14 mouse cellular contexts compared by ENCODE assay signal in the genomic region with DNA sequence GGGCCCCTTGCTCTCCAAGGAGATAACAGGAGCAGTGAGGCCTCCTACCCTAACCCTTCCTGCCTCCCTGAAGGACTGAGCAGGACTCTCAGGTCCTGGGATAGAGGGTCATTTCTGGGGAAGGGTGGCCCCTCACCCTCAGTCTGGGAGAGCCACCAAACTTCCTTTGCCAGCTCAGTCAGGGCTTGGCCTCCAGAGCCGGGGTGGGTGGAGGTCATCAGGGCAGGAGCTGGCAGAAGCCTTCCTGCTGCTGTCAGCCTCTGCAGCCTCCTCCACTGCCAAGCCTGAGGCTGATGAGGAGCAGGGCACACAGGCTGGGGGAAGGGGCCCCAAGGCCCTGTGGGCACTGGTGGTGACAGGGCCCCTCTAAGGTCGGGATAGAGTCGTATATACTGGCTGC. TPM values are rescaled to one million over a fixed set of nuclear protein-coding genes. Genes with fewer than 3 reads are reported as not detected.
DNase-seq lines count a peak whose midpoint lies in the region; ATAC-seq and TF ChIP-seq lines count a peak whose summit lies in the region.
"Had no signal": no experiment of that assay in that cellular context is flagged by ENCODE, and none has a peak within 500 bp of the region (broad histone marks: within the 10 kb centered on the region; RNA-seq: fewer than 3 reads in every experiment).

No protein-coding gene starts in this region.

- H3K4me1 ChIP-seq in forebrain, embryonic 11.5 days (replicated peaks; ENCODE audit: control insufficient read depth, insufficient read depth, low read length): peaks cover 20% of the 10 kb centered on the region
- H3K4me1 ChIP-seq in forebrain, embryonic 15.5 days: peaks cover 13% of the 10 kb centered on the region
- peaks cover 84% of the 10 kb centered on the region for H3K4me1 ChIP-seq in hindbrain, embryonic 10.5 days (replicated peaks)
- H3K4me1 ChIP-seq in hindbrain, embryonic 16.5 days (ENCODE audit: control insufficient read depth, insufficient read depth, low read depth, low read length): peaks cover 3% of the 10 kb centered on the region; the same call in 1 of the 2 replicates
- H3K4me1 ChIP-seq in neural tube, embryonic 13.5 days (replicated peaks): peaks cover 32% of the 10 kb centered on the region
- H3K4me1 ChIP-seq in neural tube, embryonic 15.5 days: peaks cover 18% of the 10 kb centered on the region; the same call in 1 of the 2 replicates
- no peaks in the 10 kb centered on the region for H3K4me1 ChIP-seq in kidney, adult 2 months (ENCODE audit: control insufficient read depth, insufficient read depth, low read length)

- no peaks in the 10 kb centered on the region for H3K9me3 ChIP-seq in forebrain, embryonic 11.5 days (ENCODE audit: control insufficient read depth, low read length)
- H3K9me3 ChIP-seq in forebrain, embryonic 15.5 days: no peaks in the 10 kb centered on the region
- no peaks in the 10 kb centered on the region for H3K9me3 ChIP-seq in hindbrain, embryonic 10.5 days
- no peaks in the 10 kb centered on the region for H3K9me3 ChIP-seq in hindbrain, embryonic 16.5 days (ENCODE audit: control insufficient read depth, low read length)
- H3K9me3 ChIP-seq in neural tube, embryonic 13.5 days: no peaks in the 10 kb centered on the region
- H3K9me3 ChIP-seq in neural tube, embryonic 15.5 days (replicated peaks): no peaks in the 10 kb centered on the region

- no peak for ATAC-seq in forebrain, embryonic 11.5 days (replicated peaks; ENCODE audit: low FRiP score)
- no peak for ATAC-seq in forebrain, embryonic 15.5 days (replicated peaks)
- ATAC-seq in hindbrain, embryonic 16.5 days: no peak
- no peak for ATAC-seq in neural tube, embryonic 13.5 days (ENCODE audit: low read depth)
- no peak for ATAC-seq in neural tube, embryonic 15.5 days (ENCODE audit: low FRiP score)
- ATAC-seq: inflammation-experienced regulatory T-cells, adult 6 months had no signal

- WGBS in forebrain, embryonic 11.5 days: 37% methylated on average over 3 of the region's 3 CpGs
- 35% methylated on average over 3 of the region's 3 CpGs for WGBS in forebrain, embryonic 15.5 days
- WGBS in hindbrain, embryonic 10.5 days: 23% methylated on average over 3 of the region's 3 CpGs
- WGBS in hindbrain, embryonic 16.5 days: 32% methylated on average over 3 of the region's 3 CpGs
- 18% methylated on average over 3 of the region's 3 CpGs for WGBS in neural tube, embryonic 13.5 days
- 17% methylated on average over 3 of the region's 3 CpGs for WGBS in neural tube, embryonic 15.5 days
- 25% methylated on average over 3 of the region's 3 CpGs for WGBS in kidney, adult 2 months

- no peak overlapping the region for H3K27ac ChIP-seq in forebrain, embryonic 11.5 days (ENCODE audit: low read depth, low read length)
- no peak overlapping the region for H3K27ac ChIP-seq in forebrain, embryonic 15.5 days (replicated peaks)
- peak overlapping the region; percentile 74 for H3K27ac ChIP-seq in hindbrain, embryonic 10.5 days
- H3K27ac ChIP-seq in hindbrain, embryonic 16.5 days (ENCODE audit: low read depth, low read length): no peak overlapping the region
- H3K27ac ChIP-seq in neural tube, embryonic 13.5 days (replicated peaks): no peak overlapping the region
- no peak overlapping the region for H3K27ac ChIP-seq in neural tube, embryonic 15.5 days (replicated peaks)
- H3K27ac ChIP-seq in kidney, adult 2 months (ENCODE audit: insufficient read depth, low read depth, low read length): no peak overlapping the region
- H3K27ac ChIP-seq: macrophage had no signal

- TF ChIP-seq CTCF in kidney, adult 2 months (conservative IDR thresholded peaks at IDR 0.05; ENCODE audit: insufficient read depth, insufficient read length, low read depth, low read length): no peak

- no peak for DNase-seq in forebrain, embryonic 11.5 days (ENCODE audit: low spot score)
- no peak for DNase-seq in hindbrain, embryonic 10.5 days (ENCODE audit: low spot score)
- DNase-seq in kidney, adult 2 months: no peak
- DNase-seq in thymus, adult 18-20 months: no peak
- DNase-seq: cerebellum, adult 18-20 months; kidney, postnatal 14 days; lung, adult 18-20 months had no signal

- H3K4me2 ChIP-seq in forebrain, embryonic 11.5 days (ENCODE audit: low read depth, low read length, severe bottlenecking): no peak overlapping the region
- H3K4me2 ChIP-seq in forebrain, embryonic 15.5 days (replicated peaks): no peak overlapping the region
- H3K4me2 ChIP-seq in hindbrain, embryonic 16.5 days (ENCODE audit: low read length): no peak overlapping the region
- no peak overlapping the region for H3K4me2 ChIP-seq in neural tube, embryonic 13.5 days
- no peak overlapping the region for H3K4me2 ChIP-seq in neural tube, embryonic 15.5 days

- TF ChIP-seq POLR2A in kidney, adult 2 months (IDR thresholded peaks at IDR 0.05; ENCODE audit: low read depth, low read length): no peak

- no peak overlapping the region for H3K4me3 ChIP-seq in forebrain, embryonic 11.5 days (ENCODE audit: low read depth, low read length)
- H3K4me3 ChIP-seq in forebrain, embryonic 15.5 days: no peak overlapping the region
- H3K4me3 ChIP-seq in hindbrain, embryonic 10.5 days: 0 out of 2 replicates have a peak overlapping the region, but pooled peaks have one; percentile 0
- no peak overlapping the region for H3K4me3 ChIP-seq in hindbrain, embryonic 16.5 days (ENCODE audit: low read length)
- H3K4me3 ChIP-seq in neural tube, embryonic 13.5 days: no peak overlapping the region
- H3K4me3 ChIP-seq in neural tube, embryonic 15.5 days (replicated peaks): no peak overlapping the region
- no peak overlapping the region for H3K4me3 ChIP-seq in kidney, adult 2 months (ENCODE audit: insufficient read depth, low read depth, low read length)

- 0 out of 2 replicates have a peak overlapping the region, but pooled peaks have one; percentile 20 for H3K9ac ChIP-seq in forebrain, embryonic 11.5 days (ENCODE audit: low read length)
- no peak overlapping the region for H3K9ac ChIP-seq in forebrain, embryonic 15.5 days (replicated peaks)
- H3K9ac ChIP-seq in hindbrain, embryonic 16.5 days (ENCODE audit: low read depth, low read length): no peak overlapping the region
- H3K9ac ChIP-seq in neural tube, embryonic 13.5 days: 0 out of 2 replicates have a peak overlapping the region, but pooled peaks have one; percentile 31
- H3K9ac ChIP-seq in neural tube, embryonic 15.5 days (replicated peaks): no peak overlapping the region

- no peaks in the 10 kb centered on the region for H3K27me3 ChIP-seq in forebrain, embryonic 11.5 days (ENCODE audit: control insufficient read depth, insufficient read depth, low read length)
- no peaks in the 10 kb centered on the region; the same call in 1 of the 2 replicates for H3K27me3 ChIP-seq in forebrain, embryonic 15.5 days
- H3K27me3 ChIP-seq in hindbrain, embryonic 10.5 days (ENCODE audit: insufficient read depth, poor library complexity, severe bottlenecking): peaks cover 18% of the 10 kb centered on the region
- no peaks in the 10 kb centered on the region for H3K27me3 ChIP-seq in hindbrain, embryonic 16.5 days (replicated peaks; ENCODE audit: control insufficient read depth, insufficient read depth, low read length)
- 0 out of 2 replicates have a peak, but pooled peaks cover 7% of the 10 kb centered on the region for H3K27me3 ChIP-seq in neural tube, embryonic 13.5 days
- 0 out of 2 replicates have a peak, but pooled peaks cover 5% of the 10 kb centered on the region for H3K27me3 ChIP-seq in neural tube, embryonic 15.5 days (replicated peaks)
- no peaks in the 10 kb centered on the region for H3K27me3 ChIP-seq in kidney, adult 2 months (replicated peaks; ENCODE audit: control insufficient read depth, insufficient read depth, low read length)

- H3K36me3 ChIP-seq in forebrain, embryonic 11.5 days (ENCODE audit: control insufficient read depth, insufficient read depth, low read length): no peaks in the 10 kb centered on the region; the same call in 1 of the 2 replicates
- peaks cover 8% of the 10 kb centered on the region for H3K36me3 ChIP-seq in forebrain, embryonic 15.5 days
- H3K36me3 ChIP-seq in hindbrain, embryonic 10.5 days: peaks cover 33% of the 10 kb centered on the region
- peaks cover 4% of the 10 kb centered on the region; the same call in 1 of the 2 replicates for H3K36me3 ChIP-seq in hindbrain, embryonic 16.5 days (ENCODE audit: control insufficient read depth, insufficient read depth, low read length)
- peaks cover 17% of the 10 kb centered on the region for H3K36me3 ChIP-seq in neural tube, embryonic 13.5 days
- H3K36me3 ChIP-seq in neural tube, embryonic 15.5 days: peaks cover 11% of the 10 kb centered on the region
- no peaks in the 10 kb centered on the region for H3K36me3 ChIP-seq in kidney, adult 2 months (ENCODE audit: control insufficient read depth, insufficient read depth, low read length)

RNA-seq across cellular contexts. Expression of a gene that starts 9.5 kb away (rescaled TPM):
- polyA plus RNA-seq in forebrain, embryonic 11.5 days (2014; fragmentation: Nextera tagmentation; extraction: Ambion mirVana): 1.3 and 1.4 TPM in 2 replicates
- polyA plus RNA-seq in forebrain, embryonic 15.5 days (2015; fragmentation: Nextera tagmentation; extraction: Ambion mirVana): 1.7 and 1.9 TPM in 2 replicates
- polyA plus RNA-seq in hindbrain, embryonic 10.5 days (2016; fragmentation: Nextera tagmentation; extraction: Ambion mirVana): 9.2 and 28.1 TPM in 2 replicates
- polyA plus RNA-seq in hindbrain, embryonic 16.5 days (2015; fragmentation: Nextera tagmentation; extraction: Ambion mirVana): 9.0 and 9.5 TPM in 2 replicates
- polyA plus RNA-seq in neural tube, embryonic 13.5 days (2015; fragmentation: Nextera tagmentation; extraction: Ambion mirVana): 20.4 and 23.5 TPM in 2 replicates
- 11.6 and 13.4 TPM in 2 replicates for polyA plus RNA-seq in neural tube, embryonic 15.5 days (2015; fragmentation: Nextera tagmentation; extraction: Ambion mirVana)
- 0.75 and 1.2 TPM in 2 replicates for polyA plus RNA-seq in kidney, adult 2 months (2012; rRNA removed)
- polyA plus RNA-seq: C2C12; inflammation-experienced regulatory T-cells, adult 6 months; macrophage had no signal

RNA-seq across cellular contexts. Expression of a gene that starts 14.5 kb away (rescaled TPM):
- 9.3 and 10.6 TPM in 2 replicates for polyA plus RNA-seq in forebrain, embryonic 11.5 days (2014; fragmentation: Nextera tagmentation; extraction: Ambion mirVana)
- polyA plus RNA-seq in forebrain, embryonic 15.5 days (2015; fragmentation: Nextera tagmentation; extraction: Ambion mirVana): 11.9 and 16.8 TPM in 2 replicates
- 9.8 and 16.1 TPM in 2 replicates for polyA plus RNA-seq in hindbrain, embryonic 10.5 days (2016; fragmentation: Nextera tagmentation; extraction: Ambion mirVana)
- 18.0 and 20.2 TPM in 2 replicates for polyA plus RNA-seq in hindbrain, embryonic 16.5 days (2015; fragmentation: Nextera tagmentation; extraction: Ambion mirVana)
- polyA plus RNA-seq in neural tube, embryonic 13.5 days (2015; fragmentation: Nextera tagmentation; extraction: Ambion mirVana): 12.4 and 13.1 TPM in 2 replicates
- 11.3 and 12.6 TPM in 2 replicates for polyA plus RNA-seq in neural tube, embryonic 15.5 days (2015; fragmentation: Nextera tagmentation; extraction: Ambion mirVana)
- 18.8 and 19.6 TPM in 2 replicates for polyA plus RNA-seq in kidney, adult 2 months (2012; rRNA removed)

RNA-seq across cellular contexts. Expression of a gene that starts 14.8 kb away (rescaled TPM):
- polyA plus RNA-seq in forebrain, embryonic 11.5 days (2014; fragmentation: Nextera tagmentation; extraction: Ambion mirVana): 378 and 386 TPM in 2 replicates
- polyA plus RNA-seq in forebrain, embryonic 15.5 days (2015; fragmentation: Nextera tagmentation; extraction: Ambion mirVana): 293 and 308 TPM in 2 replicates
- polyA plus RNA-seq in hindbrain, embryonic 10.5 days (2016; fragmentation: Nextera tagmentation; extraction: Ambion mirVana): 383 and 404 TPM in 2 replicates
- 258 and 285 TPM in 2 replicates for polyA plus RNA-seq in hindbrain, embryonic 16.5 days (2015; fragmentation: Nextera tagmentation; extraction: Ambion mirVana)
- 259 and 278 TPM in 2 replicates for polyA plus RNA-seq in neural tube, embryonic 13.5 days (2015; fragmentation: Nextera tagmentation; extraction: Ambion mirVana)
- 248 and 249 TPM in 2 replicates for polyA plus RNA-seq in neural tube, embryonic 15.5 days (2015; fragmentation: Nextera tagmentation; extraction: Ambion mirVana)
- 50.3 and 74.9 TPM in 2 replicates for polyA plus RNA-seq in kidney, adult 2 months (2012; rRNA removed)

RNA-seq across cellular contexts. Expression of a gene that starts 46.9 kb away (rescaled TPM):
- polyA plus RNA-seq in forebrain, embryonic 11.5 days (2014; fragmentation: Nextera tagmentation; extraction: Ambion mirVana): 6.3 and 7.6 TPM in 2 replicates
- polyA plus RNA-seq in forebrain, embryonic 15.5 days (2015; fragmentation: Nextera tagmentation; extraction: Ambion mirVana): 8.0 and 9.7 TPM in 2 replicates
- 7.0 and 8.8 TPM in 2 replicates for polyA plus RNA-seq in hindbrain, embryonic 10.5 days (2016; fragmentation: Nextera tagmentation; extraction: Ambion mirVana)
- polyA plus RNA-seq in hindbrain, embryonic 16.5 days (2015; fragmentation: Nextera tagmentation; extraction: Ambion mirVana): 11.6 and 13.9 TPM in 2 replicates
- polyA plus RNA-seq in neural tube, embryonic 13.5 days (2015; fragmentation: Nextera tagmentation; extraction: Ambion mirVana): 10.4 and 11.2 TPM in 2 replicates
- polyA plus RNA-seq in neural tube, embryonic 15.5 days (2015; fragmentation: Nextera tagmentation; extraction: Ambion mirVana): 11.6 and 12.2 TPM in 2 replicates
- polyA plus RNA-seq in kidney, adult 2 months (2012; rRNA removed): 23.3 and 24.5 TPM in 2 replicates

Comparison
In these comparisons a context has a peak if more than half of its experiments do, and no peak if none do; other contexts are left out.
1. H3K9ac ChIP-seq: peak in forebrain, embryonic 11.5 days (single experiment) and neural tube, embryonic 13.5 days (single experiment); none in forebrain, embryonic 15.5 days (single experiment), hindbrain, embryonic 16.5 days (single experiment) and neural tube, embryonic 15.5 days (single experiment).